ENCODE assay signal across 8 mouse cellular contexts in the genomic region with DNA sequence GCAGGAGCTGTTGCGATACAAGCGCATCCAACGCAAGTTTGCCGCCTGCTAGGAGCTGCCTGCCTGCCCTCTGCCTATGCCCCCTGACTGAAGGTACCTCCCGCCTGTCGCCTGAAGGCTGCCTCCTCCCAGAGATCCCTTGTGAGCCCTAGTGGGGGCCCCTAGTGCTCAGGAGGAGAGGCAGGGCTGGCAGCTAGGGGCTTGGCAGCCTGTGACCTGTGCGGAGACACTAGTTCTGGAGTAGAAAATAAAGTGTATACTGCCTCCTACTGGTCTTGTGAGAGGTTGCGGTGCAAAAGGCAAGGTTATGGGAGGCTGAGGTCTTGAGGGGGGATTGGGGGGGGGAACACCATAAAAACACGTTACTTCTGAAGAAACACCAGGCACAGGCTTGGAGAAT. TPM values are rescaled to one million over a fixed set of nuclear protein-coding genes. Genes with fewer than 3 reads are reported as not detected.
DNase-seq lines count a peak whose midpoint lies in the region; ATAC-seq lines count a peak whose summit lies in the region.

No protein-coding gene starts in this region.

- H3K27ac ChIP-seq in heart, embryonic 12.5 days (ENCODE audit: poor library complexity, severe bottlenecking): no peak overlapping the region
- no peak overlapping the region for H3K27ac ChIP-seq in hindbrain, embryonic 13.5 days

- H3K4me1 ChIP-seq in heart, embryonic 12.5 days (replicated peaks): peaks cover 27% of the 10 kb centered on the region
- 0 out of 2 replicates have a peak, but pooled peaks cover 4% of the 10 kb centered on the region for H3K4me1 ChIP-seq in hindbrain, embryonic 13.5 days (replicated peaks)

- H3K4me3 ChIP-seq in heart, embryonic 12.5 days: no peak overlapping the region
- no peak overlapping the region for H3K4me3 ChIP-seq in hindbrain, embryonic 13.5 days

- H3K36me3 ChIP-seq in heart, embryonic 12.5 days: peaks cover 45% of the 10 kb centered on the region
- H3K36me3 ChIP-seq in hindbrain, embryonic 13.5 days: peaks cover 59% of the 10 kb centered on the region
- peaks cover 5% of the 10 kb centered on the region; the same call in 1 of the 2 replicates for H3K36me3 ChIP-seq in splenic B cell, adult 2 months (ENCODE audit: control insufficient read depth, insufficient read depth, low read length, poor library complexity, severe bottlenecking)

- H3K9ac ChIP-seq in heart, embryonic 12.5 days: peak overlapping the region; percentile 42; the same call in 1 of the 2 replicates
- peak overlapping the region; percentile 25; the same call in 1 of the 2 replicates for H3K9ac ChIP-seq in hindbrain, embryonic 13.5 days

- 0 out of 2 replicates have a peak overlapping the region, but pooled peaks have one; percentile 14 for H3K4me2 ChIP-seq in heart, embryonic 12.5 days
- H3K4me2 ChIP-seq in hindbrain, embryonic 13.5 days: no peak overlapping the region

- 49% methylated on average over 9 of the region's 9 CpGs for WGBS in heart, embryonic 12.5 days
- WGBS in hindbrain, embryonic 13.5 days: 53% methylated on average over 9 of the region's 9 CpGs

- DNase-seq in heart, adult 8-10 months (ENCODE audit: low spot score): no peak
- DNase-seq in CD4-positive, CD25-positive, alpha-beta regulatory T cell, adult 2 months (ENCODE audit: low read depth, low spot score): peak; percentile 75
- peak; percentile 67 to 75 for DNase-seq in cerebellum, postnatal 10 days
- DNase-seq in splenic B cell, adult 2 months (ENCODE audit: low read depth, low spot score): peak; percentile 73
- DNase-seq in layer of hippocampus, adult 11-12 months (ENCODE audit: low spot score): no peak
- no peak for DNase-seq in adipocyte (ENCODE audit: low spot score)

- H3K9me3 ChIP-seq in heart, embryonic 12.5 days (replicated peaks): no peaks in the 10 kb centered on the region
- no peaks in the 10 kb centered on the region for H3K9me3 ChIP-seq in hindbrain, embryonic 13.5 days

- no peak for ATAC-seq in heart, embryonic 12.5 days (ENCODE audit: insufficient number of reproducible peaks, low FRiP score)
- ATAC-seq in hindbrain, embryonic 13.5 days (ENCODE audit: low FRiP score): no peak

- H3K27me3 ChIP-seq in heart, embryonic 12.5 days (replicated peaks): peaks cover 26% of the 10 kb centered on the region
- peaks cover 21% of the 10 kb centered on the region for H3K27me3 ChIP-seq in hindbrain, embryonic 13.5 days
- no peaks in the 10 kb centered on the region for H3K27me3 ChIP-seq in splenic B cell, adult 2 months (ENCODE audit: control insufficient read depth, insufficient read depth, low read length, poor library complexity, severe bottlenecking)

RNA-seq across cellular contexts. Expression of a gene that starts 3.7 kb away (rescaled TPM):
- polyA plus RNA-seq in heart, embryonic 12.5 days (2016; fragmentation: Nextera tagmentation; extraction: Ambion mirVana): 0.38 and 0.90 TPM in 2 replicates
- total RNA-seq in heart, adult 8-10 months (2022): 1 to 10 TPM; 2.6 to 7.2 (median 3.4) TPM
- 0.90 and 1.5 TPM in 2 replicates for polyA plus RNA-seq in hindbrain, embryonic 13.5 days (2015; fragmentation: Nextera tagmentation; extraction: Ambion mirVana)

RNA-seq across cellular contexts. Expression of a gene that starts 14.0 kb away (rescaled TPM):
- polyA plus RNA-seq in heart, embryonic 12.5 days (2016; fragmentation: Nextera tagmentation; extraction: Ambion mirVana): 16.9 and 17.0 TPM in 2 replicates
- total RNA-seq in heart, adult 8-10 months (2022): 10 to 100 TPM; 34.4 to 37.4 (median 35.7) TPM
- polyA plus RNA-seq in hindbrain, embryonic 13.5 days (2015; fragmentation: Nextera tagmentation; extraction: Ambion mirVana): 24.4 and 24.7 TPM in 2 replicates

RNA-seq across cellular contexts. Expression of a gene that starts 20.4 kb away (rescaled TPM):
- polyA plus RNA-seq in heart, embryonic 12.5 days (2016; fragmentation: Nextera tagmentation; extraction: Ambion mirVana): 62.8 TPM in 2 replicates
- total RNA-seq in heart, adult 8-10 months (2022): 10 to 100 TPM; 25.1 to 31.0 (median 28.6) TPM
- polyA plus RNA-seq in hindbrain, embryonic 13.5 days (2015; fragmentation: Nextera tagmentation; extraction: Ambion mirVana): 78.2 and 79.7 TPM in 2 replicates

RNA-seq across cellular contexts. Expression of a gene that starts 26.7 kb away (rescaled TPM):
- polyA plus RNA-seq in heart, embryonic 12.5 days (2016; fragmentation: Nextera tagmentation; extraction: Ambion mirVana): 52.2 and 53.0 TPM in 2 replicates
- total RNA-seq in heart, adult 8-10 months (2022): 10 to 100 TPM; 17.2 to 22.1 (median 18.4) TPM
- 66.1 and 67.1 TPM in 2 replicates for polyA plus RNA-seq in hindbrain, embryonic 13.5 days (2015; fragmentation: Nextera tagmentation; extraction: Ambion mirVana)

RNA-seq across cellular contexts. Expression of a gene that starts 38.2 kb away (rescaled TPM):
- polyA plus RNA-seq in heart, embryonic 12.5 days (2016; fragmentation: Nextera tagmentation; extraction: Ambion mirVana): 0.13 and 0.33 TPM in 2 replicates
- total RNA-seq in heart, adult 8-10 months (2022): not detected
- polyA plus RNA-seq in hindbrain, embryonic 13.5 days (2015; fragmentation: Nextera tagmentation; extraction: Ambion mirVana): 0.26 and 0.40 TPM in 2 replicates

Comparison
In these comparisons a context has a peak if more than half of its experiments do, and no peak if none do; other contexts are left out.
1. DNase-seq: peak in CD4-positive, CD25-positive, alpha-beta regulatory T cell, adult 2 months (single experiment), cerebellum, postnatal 10 days (2 of 2) and splenic B cell, adult 2 months (single experiment); none in heart, adult 8-10 months (single experiment), layer of hippocampus, adult 11-12 months (single experiment) and adipocyte (single experiment).